Mouse (Mus musculus) midbrain, embryonic 15.5 days (tissue): ENCODE results near the gene Pkdcc. TPM values are rescaled to one million over a fixed set of nuclear protein-coding genes. Genes with fewer than 3 reads are reported as not detected.

Experiments used
- ATAC-seq: fragments of 200-750 bp; cut with Nextera tagmentation; replicated peaks from 2 replicates; pipeline ENCODE4 v1.8.0; 2017; ENCODE audit warnings: moderate TSS enrichment
- H3K27ac ChIP-seq: fragments of 300-500 bp; sonication (generic); 2 replicates; pipeline ENCODE4 v1.5.1; 2015; ENCODE audit warnings: mild to moderate bottlenecking, inconsistent platforms
- H3K27me3 ChIP-seq: fragments of 300-500 bp; sonication (generic); replicated peaks from 2 replicates; pipeline ENCODE4 v1.6.1; 2015; ENCODE audit warnings: inconsistent platforms
- H3K36me3 ChIP-seq: fragments of 300-500 bp; sonication (generic); replicated peaks from 2 replicates; pipeline ENCODE4 v1.6.1; 2015; ENCODE audit warnings: inconsistent platforms
- H3K4me1 ChIP-seq: fragments of 300-500 bp; sonication (generic); 2 replicates; pipeline ENCODE4 v1.6.1; 2015; ENCODE audit warnings: inconsistent platforms
- H3K4me2 ChIP-seq: fragments of 300-500 bp; sonication (generic); 2 replicates; pipeline ENCODE4 v1.6.1; 2015; ENCODE audit warnings: inconsistent platforms, mild to moderate bottlenecking, moderate library complexity
- H3K4me3 ChIP-seq: fragments of 300-500 bp; sonication (generic); 2 replicates; pipeline ENCODE4 v1.5.1; 2015; ENCODE audit warnings: mild to moderate bottlenecking, inconsistent platforms
- H3K9ac ChIP-seq: fragments of 300-500 bp; sonication (generic); 2 replicates; pipeline ENCODE4 v1.6.1; 2015; ENCODE audit warnings: mild to moderate bottlenecking, inconsistent platforms
- H3K9me3 ChIP-seq: fragments of 300-500 bp; sonication (generic); 2 replicates; pipeline ENCODE4 v1.6.1; 2016; ENCODE audit warnings: inconsistent platforms
- WGBS: fragments of 180-500 bp; shearing (Covaris S2); methylation state at CpG from one replicate; pipeline ENCODE4 v1.1.7; 2015; ENCODE audit warnings: mixed read lengths; 5-methylcytosine and 5-hydroxymethylcytosine counted together
- polyA plus RNA-seq: library from polyadenylated mRNA; unstranded; fragments of >200 nt; fragmentation: Nextera tagmentation; extraction: Ambion mirVana; gene quantifications from 2 replicates; pipeline ENCODE4 v1.2.1, GENCODE M21; 2015

Pkdcc gene
- polyA plus RNA-seq, 1 experiment from 2014 or later: 4.3 TPM

DNA sequence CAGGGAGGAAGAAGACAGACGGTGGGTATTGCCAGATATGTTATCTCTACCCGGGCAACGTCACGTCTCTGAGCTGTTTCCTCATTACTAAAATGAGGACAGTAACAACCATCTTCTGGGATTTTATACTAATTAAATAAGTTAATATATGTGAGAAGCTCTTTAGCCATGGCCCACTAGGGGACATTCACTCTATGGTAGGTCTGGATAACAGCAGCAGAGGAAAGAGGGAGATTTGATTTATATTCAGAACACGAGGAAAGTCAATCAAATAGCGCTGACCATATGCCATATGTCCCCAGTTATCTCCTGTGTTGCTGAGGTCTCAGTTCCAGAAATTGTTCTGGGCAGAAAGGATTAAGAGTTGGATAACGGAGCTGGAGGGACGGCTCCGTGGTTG, 24.3 kb upstream of the Pkdcc start:
- H3K27me3 ChIP-seq: no peaks in the 10 kb centered on the region
- H3K9me3 ChIP-seq: no peaks in the 10 kb centered on the region
- H3K9ac ChIP-seq: no peak overlapping the region
- WGBS: 68% methylated on average over 9 of the region's 9 CpGs
- H3K4me2 ChIP-seq: no peak overlapping the region
- peaks cover 7% of the 10 kb centered on the region; the same call in 1 of the 2 replicates for H3K4me1 ChIP-seq
- H3K36me3 ChIP-seq: no peaks in the 10 kb centered on the region
- no peak for ATAC-seq
- H3K4me3 ChIP-seq: no peak overlapping the region
- H3K27ac ChIP-seq: no peak overlapping the region

DNA sequence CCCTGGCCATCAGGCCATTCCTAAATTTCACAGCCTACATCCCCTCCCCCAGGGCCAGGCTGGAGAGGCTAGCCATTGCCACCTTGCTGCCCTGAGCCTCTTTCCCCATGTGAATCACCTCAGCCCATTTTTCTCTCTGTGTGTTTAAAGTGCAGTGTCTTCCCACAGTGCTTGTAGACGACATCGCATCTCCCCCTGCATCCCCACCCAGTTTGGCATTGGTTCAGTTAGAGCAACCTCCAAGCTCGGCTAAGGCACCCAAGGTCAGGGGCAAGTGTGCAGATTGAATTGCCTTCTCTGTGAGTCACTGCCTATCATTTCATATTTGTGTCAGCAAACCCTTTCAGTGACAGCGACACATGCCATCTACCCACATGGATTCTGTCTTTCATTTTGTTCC, 20.6 kb upstream of the Pkdcc start:
- ATAC-seq: no peak
- Histone ChIP-seq H3K27ac (no peak overlapping the region), H3K4me1 (no peaks in the 10 kb centered on the region), H3K36me3 (no peaks in the 10 kb centered on the region), H3K27me3 (no peaks in the 10 kb centered on the region), H3K9ac (no peak overlapping the region), H3K4me2 (no peak overlapping the region), H3K9me3 (no peaks in the 10 kb centered on the region), H3K4me3 (no peak overlapping the region)
- WGBS: 76% methylated on average over 4 of the region's 4 CpGs

DNA sequence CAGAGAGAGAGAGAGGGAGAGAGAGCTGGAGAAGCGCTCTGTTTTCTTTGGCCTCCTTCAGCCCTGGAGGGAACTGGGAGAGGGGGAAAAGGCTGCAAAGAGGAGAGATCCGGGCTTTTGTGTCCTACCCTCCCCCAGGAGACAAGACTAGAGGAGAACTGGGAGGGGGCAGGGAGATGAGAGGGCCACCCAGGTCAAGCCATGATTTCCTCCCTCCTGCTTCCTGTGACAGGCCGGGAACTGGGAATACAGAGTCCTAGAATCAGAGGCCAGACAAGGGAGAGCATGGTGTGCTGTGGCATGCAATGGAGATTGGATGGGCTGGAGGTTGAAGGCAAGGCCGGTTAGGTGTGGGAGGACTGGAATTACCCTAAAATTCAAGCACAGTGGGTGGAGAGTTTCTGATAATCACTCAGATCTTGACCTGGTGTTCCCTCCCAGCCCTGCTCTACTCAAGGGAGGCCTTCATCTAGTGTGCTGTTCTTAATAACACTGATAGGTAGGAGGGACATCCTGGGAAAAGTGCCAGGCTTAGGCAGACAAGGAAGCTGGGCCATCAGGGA, 17.6 kb upstream of the Pkdcc start:
- no peak overlapping the region for H3K27ac ChIP-seq
- H3K27me3 ChIP-seq: peaks cover 8% of the 10 kb centered on the region; the same call in 1 of the 2 replicates
- no peak overlapping the region for H3K9ac ChIP-seq
- no peak overlapping the region for H3K4me2 ChIP-seq
- H3K9me3 ChIP-seq: no peaks in the 10 kb centered on the region
- no peak overlapping the region for H3K4me3 ChIP-seq
- WGBS: 54% methylated on average over 4 of the region's 4 CpGs
- no peaks in the 10 kb centered on the region for H3K36me3 ChIP-seq
- no peak for ATAC-seq
- no peaks in the 10 kb centered on the region for H3K4me1 ChIP-seq

DNA sequence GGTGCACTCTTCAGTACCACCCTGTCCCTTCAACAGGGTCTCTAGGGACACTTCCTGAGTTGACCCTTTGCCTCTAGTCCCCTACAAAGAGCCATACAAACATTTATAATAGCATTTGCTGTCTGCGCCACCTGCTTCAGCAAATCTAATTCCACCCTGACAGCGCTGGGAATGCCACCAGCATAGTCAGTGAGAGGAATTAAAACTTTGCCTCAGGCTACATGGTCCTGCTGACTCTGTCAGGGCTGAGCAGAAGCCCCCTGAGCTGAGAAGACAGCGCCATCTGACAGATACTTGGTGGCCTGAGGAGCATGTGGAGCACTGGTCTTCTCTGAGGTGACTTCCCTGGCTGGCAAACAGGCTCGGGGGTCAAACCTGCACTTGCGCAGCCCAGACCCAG, 14.6 kb upstream of the Pkdcc start:
- Histone ChIP-seq H3K27me3 (peaks cover 11% of the 10 kb centered on the region; the same call in 1 of the 2 replicates), H3K4me2 (no peak overlapping the region), H3K36me3 (no peaks in the 10 kb centered on the region), H3K27ac (no peak overlapping the region), H3K9ac (no peak overlapping the region), H3K4me3 (no peak overlapping the region), H3K9me3 (no peaks in the 10 kb centered on the region), H3K4me1 (peaks cover 4% of the 10 kb centered on the region; the same call in 1 of the 2 replicates)
- ATAC-seq: peak; percentile 18; the same call in 1 of the 2 replicates
- 54% methylated on average over 5 of the region's 5 CpGs for WGBS

DNA sequence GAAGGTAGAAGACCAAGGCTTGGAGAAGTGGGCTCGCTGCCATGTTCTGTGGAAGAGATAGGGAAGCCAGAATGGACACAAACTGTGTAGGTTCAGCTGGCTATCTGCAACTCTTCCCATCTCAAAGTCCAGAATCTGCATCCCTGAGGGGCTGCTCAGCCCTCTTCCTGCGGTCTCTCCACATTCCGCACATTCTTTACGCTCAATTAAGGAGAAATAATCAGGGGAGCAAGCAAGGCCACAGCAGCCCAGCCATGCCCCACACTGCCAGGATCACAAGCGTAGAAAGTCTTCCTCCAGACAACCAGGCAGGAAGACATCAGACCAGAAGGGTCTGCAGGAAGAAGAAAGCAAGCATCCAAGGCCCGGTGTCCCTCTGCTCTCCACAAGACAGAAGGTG, 13.8 kb upstream of the Pkdcc start:
- H3K4me3 ChIP-seq: no peak overlapping the region
- no peak overlapping the region for H3K27ac ChIP-seq
- no peak overlapping the region for H3K9ac ChIP-seq
- no peaks in the 10 kb centered on the region for H3K36me3 ChIP-seq
- H3K4me2 ChIP-seq: no peak overlapping the region
- ATAC-seq: no peak
- 29% methylated on average over 6 of the region's 6 CpGs for WGBS
- peaks cover 4% of the 10 kb centered on the region; the same call in 1 of the 2 replicates for H3K4me1 ChIP-seq
- no peaks in the 10 kb centered on the region for H3K9me3 ChIP-seq
- peaks cover 12% of the 10 kb centered on the region; the same call in 1 of the 2 replicates for H3K27me3 ChIP-seq

DNA sequence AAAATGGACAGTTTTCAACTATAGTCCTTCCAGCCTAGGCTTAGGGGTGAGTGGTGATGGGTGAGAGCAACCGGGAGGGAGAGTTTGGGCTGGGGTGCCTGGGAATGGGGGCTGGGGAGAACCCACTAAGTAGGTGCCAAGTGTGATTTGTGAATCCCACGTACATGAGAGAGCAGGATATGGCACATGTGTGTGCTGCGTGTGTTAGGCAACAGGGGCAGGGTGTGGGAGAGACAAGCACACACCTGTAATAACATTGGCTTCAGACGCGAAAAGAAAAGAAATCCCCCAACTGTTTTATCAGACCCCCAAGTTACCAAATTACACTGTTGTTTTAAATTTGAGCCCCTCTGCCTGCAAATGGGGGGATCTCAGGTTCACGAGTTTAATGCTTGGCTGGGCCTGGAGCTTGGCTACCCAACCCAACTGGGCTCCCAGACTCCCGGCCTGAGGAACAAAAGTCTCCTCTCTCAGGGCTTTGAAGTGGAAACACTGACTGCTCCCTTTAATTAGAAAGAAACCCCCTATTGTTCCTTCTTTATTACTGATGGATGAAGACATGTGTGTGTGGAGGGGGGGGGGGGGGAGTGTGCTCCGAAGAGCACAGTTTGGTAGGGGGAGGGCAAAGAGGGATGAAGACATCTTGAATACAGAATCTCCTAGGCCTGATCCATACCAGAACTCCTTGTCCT, 11.3 kb upstream of the Pkdcc start:
- no peaks in the 10 kb centered on the region for H3K9me3 ChIP-seq
- H3K27me3 ChIP-seq: peaks cover 12% of the 10 kb centered on the region
- H3K4me1 ChIP-seq: peaks cover 4% of the 10 kb centered on the region; the same call in 1 of the 2 replicates
- H3K4me3 ChIP-seq: no peak overlapping the region
- no peak overlapping the region for H3K4me2 ChIP-seq
- peak; percentile 44; the same call in 1 of the 2 replicates for ATAC-seq
- 18% methylated on average over 8 of the region's 8 CpGs for WGBS
- no peaks in the 10 kb centered on the region for H3K36me3 ChIP-seq
- H3K27ac ChIP-seq: no peak overlapping the region
- H3K9ac ChIP-seq: no peak overlapping the region

DNA sequence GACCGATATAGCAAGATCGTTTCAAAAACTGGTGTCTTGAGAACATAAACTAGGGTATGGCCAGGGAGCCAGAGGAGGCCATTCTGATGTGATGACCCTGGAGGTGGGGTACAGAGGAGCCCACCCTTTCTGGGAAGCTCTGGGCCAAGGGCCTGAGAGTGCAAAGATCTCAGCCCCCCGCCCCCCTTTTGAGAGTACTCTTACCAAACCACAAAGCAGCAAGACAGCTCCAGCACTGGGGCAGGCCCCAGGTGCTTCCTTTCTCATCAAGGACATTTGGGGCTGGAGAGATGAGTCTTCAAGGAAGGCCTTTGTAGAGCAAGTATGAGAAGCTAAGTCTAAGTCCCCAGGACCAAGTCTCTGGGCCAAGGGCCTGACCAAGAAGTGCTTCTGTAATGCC, 7.8 kb upstream of the Pkdcc start:
- Histone ChIP-seq H3K36me3 (no peaks in the 10 kb centered on the region), H3K27ac (no peak overlapping the region), H3K4me2 (no peak overlapping the region), H3K4me1 (peaks cover 4% of the 10 kb centered on the region; the same call in 1 of the 2 replicates), H3K9ac (no peak overlapping the region), H3K27me3 (peaks cover 29% of the 10 kb centered on the region), H3K4me3 (no peak overlapping the region), H3K9me3 (no peaks in the 10 kb centered on the region)
- ATAC-seq: no peak
- 91% methylated on average over 3 of the region's 3 CpGs for WGBS

DNA sequence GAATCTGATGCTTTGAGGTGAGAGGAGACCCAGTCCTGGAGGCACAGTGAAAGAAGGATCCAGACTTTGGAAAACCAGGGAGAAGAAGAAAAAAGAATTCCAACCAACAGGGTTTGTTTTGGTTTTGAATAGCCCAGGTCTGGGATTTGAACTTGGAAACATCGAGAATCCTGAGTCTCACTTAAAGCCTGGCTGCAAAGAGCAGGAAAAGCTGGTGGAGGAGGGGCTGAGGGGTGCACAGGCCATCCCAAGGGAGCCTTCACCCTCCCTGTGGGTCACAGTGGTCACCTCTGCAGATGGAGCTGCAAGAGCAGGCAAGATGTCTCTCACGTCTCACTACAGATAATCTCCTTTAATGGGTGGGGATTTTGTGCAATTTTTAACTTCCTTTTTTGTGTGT, 6.6 kb upstream of the Pkdcc start:
- H3K27me3 ChIP-seq: peaks cover 31% of the 10 kb centered on the region
- H3K4me3 ChIP-seq: no peak overlapping the region
- no peaks in the 10 kb centered on the region for H3K9me3 ChIP-seq
- no peak overlapping the region for H3K4me2 ChIP-seq
- ATAC-seq: no peak
- no peak overlapping the region for H3K9ac ChIP-seq
- H3K27ac ChIP-seq: no peak overlapping the region
- peaks cover 4% of the 10 kb centered on the region; the same call in 1 of the 2 replicates for H3K4me1 ChIP-seq
- no peaks in the 10 kb centered on the region for H3K36me3 ChIP-seq
- 54% methylated on average over 2 of the region's 2 CpGs for WGBS

DNA sequence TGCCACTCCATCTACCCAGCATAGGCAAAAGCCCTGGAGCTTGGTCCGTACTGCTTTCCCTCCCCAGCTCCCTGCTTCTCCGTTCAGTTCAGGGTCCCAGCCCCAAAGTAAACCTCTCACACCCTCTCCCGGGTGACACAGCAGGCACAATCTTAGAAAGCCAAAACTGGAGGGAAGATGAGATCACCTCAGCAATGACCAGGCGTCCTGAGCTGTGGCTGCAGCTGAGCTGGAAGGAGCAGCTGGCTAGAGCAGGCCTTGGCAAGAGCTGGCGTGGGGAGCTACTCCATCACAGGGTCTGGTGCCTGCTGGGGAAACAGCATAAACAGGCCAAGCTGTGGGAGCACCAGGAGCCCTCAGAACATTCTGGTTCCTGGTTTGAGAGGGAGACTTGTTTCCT, 4.6 kb upstream of the Pkdcc start:
- no peaks in the 10 kb centered on the region for H3K9me3 ChIP-seq
- no peak for ATAC-seq
- H3K36me3 ChIP-seq: no peaks in the 10 kb centered on the region
- H3K4me1 ChIP-seq: peaks cover 11% of the 10 kb centered on the region
- no peak overlapping the region for H3K4me2 ChIP-seq
- H3K27me3 ChIP-seq: peaks cover 27% of the 10 kb centered on the region
- H3K4me3 ChIP-seq: no peak overlapping the region
- H3K9ac ChIP-seq: no peak overlapping the region
- 77% methylated on average over 5 of the region's 5 CpGs for WGBS
- no peak overlapping the region for H3K27ac ChIP-seq

DNA sequence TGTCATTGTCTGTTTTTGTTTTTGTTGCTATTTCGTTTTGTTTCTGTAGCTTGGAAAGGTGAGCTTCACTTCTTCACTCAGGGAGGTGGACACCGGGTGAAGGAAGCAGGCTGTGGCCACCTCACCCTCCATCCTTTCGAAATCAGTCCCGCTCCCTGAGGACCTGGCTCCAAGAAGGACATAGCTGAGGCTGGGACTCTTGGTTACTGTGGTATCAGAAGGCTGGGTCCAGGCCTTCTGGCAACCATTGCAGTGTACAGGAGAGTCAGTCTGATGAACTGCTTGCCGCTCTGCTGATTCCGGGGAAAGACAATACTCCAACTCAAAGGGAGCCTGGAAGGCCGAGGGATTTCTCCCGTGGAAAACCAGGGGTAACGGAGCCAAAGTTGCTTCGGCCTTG, 3.9 kb upstream of the Pkdcc start:
- H3K4me1 ChIP-seq: peaks cover 17% of the 10 kb centered on the region
- 80% methylated on average over 10 of the region's 10 CpGs for WGBS
- H3K27me3 ChIP-seq: peaks cover 27% of the 10 kb centered on the region
- H3K4me3 ChIP-seq: no peak overlapping the region
- ATAC-seq: no peak
- H3K27ac ChIP-seq: no peak overlapping the region
- H3K9ac ChIP-seq: no peak overlapping the region
- H3K36me3 ChIP-seq: no peaks in the 10 kb centered on the region
- H3K9me3 ChIP-seq: no peaks in the 10 kb centered on the region
- no peak overlapping the region for H3K4me2 ChIP-seq

DNA sequence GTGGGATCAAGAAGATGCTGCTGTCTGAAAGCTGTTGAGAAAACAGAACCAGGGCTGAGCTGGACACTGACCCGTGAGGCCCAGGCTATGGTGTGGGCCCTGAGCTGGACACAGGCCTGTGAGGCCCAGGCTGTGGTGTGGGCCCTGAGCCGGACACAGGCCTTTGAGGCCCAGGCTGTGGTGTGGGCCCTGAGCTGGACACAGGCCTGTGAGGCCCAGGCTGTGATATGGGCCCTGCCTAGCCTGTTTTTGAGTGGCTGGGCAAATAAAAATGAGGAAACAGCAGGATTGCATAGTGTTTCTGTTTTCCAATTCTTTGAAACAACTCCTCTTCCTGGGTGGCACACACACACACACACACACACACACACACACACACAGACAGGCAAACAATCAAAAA, 2.7 kb upstream of the Pkdcc start:
- Histone ChIP-seq H3K9me3 (no peaks in the 10 kb centered on the region), H3K9ac (no peak overlapping the region), H3K36me3 (no peaks in the 10 kb centered on the region), H3K27me3 (peaks cover 37% of the 10 kb centered on the region), H3K4me1 (peaks cover 30% of the 10 kb centered on the region), H3K4me3 (no peak overlapping the region), H3K27ac (no peak overlapping the region), H3K4me2 (no peak overlapping the region)
- WGBS: 75% methylated on average over 2 of the region's 2 CpGs
- ATAC-seq: no peak

DNA sequence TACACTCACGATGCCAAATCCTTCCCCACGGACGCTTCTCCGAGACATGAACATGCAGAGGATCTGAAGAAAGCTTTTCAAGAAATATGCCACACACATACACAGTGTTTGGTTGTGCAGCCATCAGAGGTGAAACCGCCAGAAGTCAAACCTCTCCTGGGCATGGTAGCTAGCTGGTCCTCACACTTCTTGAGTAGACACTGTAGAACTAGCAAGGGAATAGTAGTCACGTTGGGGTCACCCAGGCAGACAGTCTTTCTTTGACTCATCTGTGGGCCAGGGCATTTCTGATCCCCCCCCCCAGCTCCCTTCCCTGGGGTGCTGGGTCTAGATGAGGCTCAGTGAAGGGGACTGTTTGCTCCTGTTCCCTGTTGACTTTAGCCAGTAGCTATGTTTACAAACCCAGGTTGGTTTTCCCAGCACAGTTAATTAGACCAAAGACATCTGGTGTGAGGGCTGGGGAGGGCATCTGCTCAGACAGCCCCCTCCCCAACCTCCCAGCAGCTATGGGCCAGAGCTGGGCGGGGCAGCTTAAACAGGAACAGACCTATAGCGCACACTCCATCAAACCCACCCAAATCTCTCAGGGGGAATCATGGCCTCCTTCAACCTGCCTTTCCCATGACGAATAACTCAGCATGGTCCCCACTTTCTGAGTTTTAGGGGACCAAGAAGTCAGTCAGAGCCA, 1.7 kb upstream of the Pkdcc start:
- ATAC-seq: no peak
- H3K4me3 ChIP-seq: no peak overlapping the region
- no peaks in the 10 kb centered on the region for H3K9me3 ChIP-seq
- H3K4me1 ChIP-seq: peaks cover 39% of the 10 kb centered on the region
- no peaks in the 10 kb centered on the region for H3K36me3 ChIP-seq
- peak overlapping the region; percentile 95 for H3K4me2 ChIP-seq
- 46% methylated on average over 9 of the region's 9 CpGs for WGBS
- no peak overlapping the region for H3K9ac ChIP-seq
- no peak overlapping the region for H3K27ac ChIP-seq
- peaks cover 44% of the 10 kb centered on the region for H3K27me3 ChIP-seq
